Mouse (Mus musculus) monocyte, adult 5-6 weeks (primary cell): ENCODE measurements around the gene Ube2t. TPM values are rescaled to one million over a fixed set of nuclear protein-coding genes. Genes with fewer than 3 reads are reported as not detected.

ENCODE experiments used
- ATAC-seq: fragments of 153-309, 156-312 bp; replicated peaks from 2 replicates; pipeline ENCODE4 v1.8.0; 2017; ENCODE audit warnings: mild to moderate bottlenecking; ENCODE audit not compliant: low TSS enrichment, insufficient number of reproducible peaks, severe bottlenecking, poor library complexity, low FRiP score
- total RNA-seq: library from RNA; stranded (forward); fragments of 200-1000, 200-491, 200-594 nt; gene quantifications from 3 replicates; pipeline ENCODE4 v1.2.3, GENCODE M21; 2017

Ube2t gene
- total RNA-seq, 1 experiment from 2014 or later = 3.1 TPM

- ATAC-seq = no peak
Observed at GRCm38 (mm10) chr1:135020281-135020940, 58.0 kb downstream of the Ube2t start.

DNA sequence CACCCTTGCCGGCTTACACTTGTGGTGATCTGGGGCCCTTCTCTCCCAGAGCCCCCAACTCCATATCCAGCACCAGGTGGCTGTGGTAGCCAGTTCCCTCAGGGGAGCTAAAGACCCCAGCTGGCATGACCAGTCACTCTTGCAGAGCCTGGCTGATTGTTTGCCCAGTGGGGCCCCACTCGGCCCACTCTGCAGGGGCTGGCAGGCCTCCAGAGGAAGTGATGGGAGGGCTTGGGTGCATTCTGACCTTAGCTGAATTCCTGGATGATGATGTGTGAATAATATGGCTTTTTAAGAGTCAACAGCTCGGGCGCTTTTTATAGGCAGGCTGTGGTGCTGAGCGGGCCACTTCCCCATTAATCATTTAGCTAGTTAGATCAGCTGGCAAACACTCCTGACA lies 58.6 kb downstream of the Ube2t start:
- ATAC-seq = no peak

- no peak for ATAC-seq
Observed at GRCm38 (mm10) chr1:135021936-135022335, 59.6 kb downstream of the Ube2t start.

DNA sequence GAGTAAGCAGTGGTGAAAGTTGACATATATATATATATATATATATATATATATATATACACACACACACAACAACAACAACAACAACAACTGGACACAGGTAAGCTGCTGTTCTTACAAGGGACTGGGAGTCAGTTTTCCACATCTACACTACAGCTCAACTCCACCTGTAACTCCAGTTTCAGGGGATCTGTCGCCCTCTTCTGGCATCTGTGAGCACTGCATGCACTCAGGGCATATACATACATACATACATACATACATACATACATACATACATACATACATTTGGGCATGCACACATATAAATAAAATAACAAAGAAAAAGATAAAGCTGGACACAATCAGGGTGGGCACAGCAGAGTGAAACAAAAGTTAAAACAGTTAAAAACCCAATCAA lies 61.2 kb downstream of the Ube2t start:
- ATAC-seq = no peak

Other genes with a start within 250 kb of the Ube2t start
- 4.5 to 13.3 TPM (median 7.7 TPM) in 3 replicates for gene Ppp1r12b, start 6.6 kb upstream of the Ube2t start, total RNA-seq
- 0.10 to 0.32 TPM in 2 of 3 replicates, not detected in the other for gene Lgr6, start 142.7 kb downstream of the Ube2t start, total RNA-seq
- 25.1 to 87.0 TPM (median 26.0 TPM) in 3 replicates for gene Ptpn7, start 170.1 kb downstream of the Ube2t start, total RNA-seq
- 52.6 to 85.7 TPM (median 55.1 TPM) in 3 replicates for gene Arl8a, start 184.3 kb downstream of the Ube2t start, total RNA-seq
- gene Gpr37l1, start 205.1 kb downstream of the Ube2t start, total RNA-seq = not detected in 3 replicates